Mouse (Mus musculus) limb, embryonic 15.5 days (tissue): Measurements from ENCODE around the gene Pir. TPM values are rescaled to one million over a fixed set of nuclear protein-coding genes. Genes with fewer than 3 reads are reported as not detected.

Experiments used
- polyA plus RNA-seq: library from polyadenylated mRNA; unstranded; fragments of >200 nt; fragmentation: Nextera tagmentation; extraction: Ambion mirVana; gene quantifications from 2 replicates; pipeline ENCODE4 v1.2.1, GENCODE M21; 2015

The Pir gene
- polyA plus RNA-seq, 1 experiment from 2014 or later, result 8.5 TPM

Other genes starting within 250 kb of the Pir start
- 1.0 and 1.2 TPM in 2 replicates for gene Car5b, start 241.4 kb upstream of the Pir start, polyA plus RNA-seq
- 19.8 and 21.1 TPM in 2 replicates for gene Siah1b, start 192.9 kb upstream of the Pir start, polyA plus RNA-seq
- gene Cltrn, start 180.5 kb upstream of the Pir start, polyA plus RNA-seq, result 0.19 TPM in 1 of 2 replicates, not detected in the other
- 15.6 and 16.2 TPM in 2 replicates for gene Ace2, start 130.0 kb upstream of the Pir start, polyA plus RNA-seq
- gene Bmx, start 11.2 kb upstream of the Pir start, polyA plus RNA-seq, result 0.56 and 0.84 TPM in 2 replicates
- gene Vegfd, start 104.0 kb downstream of the Pir start, polyA plus RNA-seq, result 8.8 and 9.2 TPM in 2 replicates
- gene Piga, start 150.4 kb downstream of the Pir start, polyA plus RNA-seq, result 12.2 and 12.4 TPM in 2 replicates
- gene Asb11, start 167.6 kb downstream of the Pir start, polyA plus RNA-seq, result 0.72 TPM in 1 of 2 replicates, not detected in the other
- gene Asb9, start 237.0 kb downstream of the Pir start, polyA plus RNA-seq, result 0.35 and 0.61 TPM in 2 replicates